In the genomic region with DNA sequence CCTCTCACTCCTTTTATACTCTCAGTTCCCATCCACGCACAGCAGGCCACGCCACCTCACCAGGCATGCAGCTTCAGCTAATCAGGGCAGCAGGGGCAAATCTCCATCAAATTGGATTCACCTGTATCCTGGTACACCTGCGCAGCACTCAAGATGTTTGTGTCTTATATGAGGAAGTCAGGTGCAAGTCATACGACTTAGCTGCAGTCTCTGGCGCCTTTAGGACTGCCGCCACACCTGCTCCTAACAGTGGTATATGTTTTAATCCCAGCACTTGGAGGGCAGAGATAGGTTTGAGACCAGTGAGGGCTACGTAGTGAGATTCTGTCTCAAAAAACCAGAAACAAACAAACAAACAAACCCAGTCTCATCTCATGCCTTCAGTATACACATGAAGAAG, we compare ENCODE assay signal across 8 mouse cellular contexts. TPM values are rescaled to one million over a fixed set of nuclear protein-coding genes. Genes with fewer than 3 reads are reported as not detected.
DNase-seq lines count a peak whose midpoint lies in the region; ATAC-seq and TF ChIP-seq lines count a peak whose summit lies in the region.
"Not testable (repeated sequence)": the region's sequence is repeated elsewhere in the genome, so short reads cannot be mapped to it uniquely, and the experiment has no call there.

A gene (plus strand): TSS at position 301 of the 400 bp plus-strand sequence.

- not testable (repeated sequence) for H3K27ac ChIP-seq in embryonic facial prominence, embryonic 15.5 days (replicated peaks); kidney, embryonic 16.5 days (ENCODE audit: low read length); limb, embryonic 11.5 days (replicated peaks; ENCODE audit: low read depth, low read length); lung, postnatal 0 days (ENCODE audit: low read length); stomach, embryonic 16.5 days (ENCODE audit: low read length)

- 94% methylated on average over 4 of the region's 7 CpGs for WGBS in embryonic facial prominence, embryonic 15.5 days
- 98% methylated on average over 4 of the region's 7 CpGs for WGBS in kidney, embryonic 16.5 days
- WGBS in limb, embryonic 11.5 days = 94% methylated on average over 4 of the region's 7 CpGs
- 88% methylated on average over 3 of the region's 7 CpGs for WGBS in lung, postnatal 0 days
- over 99% methylated on average over 4 of the region's 7 CpGs for WGBS in stomach, embryonic 16.5 days

- not testable (repeated sequence) for H3K9ac ChIP-seq in embryonic facial prominence, embryonic 15.5 days; kidney, embryonic 16.5 days (replicated peaks; ENCODE audit: low read length); limb, embryonic 11.5 days (ENCODE audit: low read length); lung, postnatal 0 days (replicated peaks; ENCODE audit: low read depth); stomach, embryonic 16.5 days (ENCODE audit: low read length)

- not testable (repeated sequence) for H3K27me3 ChIP-seq in embryonic facial prominence, embryonic 15.5 days; kidney, embryonic 16.5 days (ENCODE audit: insufficient read depth, low read length); limb, embryonic 11.5 days (ENCODE audit: control insufficient read depth, insufficient read depth, low read length); lung, postnatal 0 days (replicated peaks; ENCODE audit: insufficient read depth, low read length); stomach, embryonic 16.5 days (ENCODE audit: control insufficient read depth, insufficient read depth, low read length)

- H3K9me3 ChIP-seq in embryonic facial prominence, embryonic 15.5 days (replicated peaks); kidney, embryonic 16.5 days (ENCODE audit: low read length); limb, embryonic 11.5 days (ENCODE audit: control insufficient read depth, low read length); lung, postnatal 0 days (ENCODE audit: low read length); stomach, embryonic 16.5 days (replicated peaks; ENCODE audit: control insufficient read depth, low read length): not testable (repeated sequence)

- ATAC-seq in embryonic facial prominence, embryonic 15.5 days (ENCODE audit: insufficient number of reproducible peaks, low FRiP score, low TSS enrichment, low read depth); hematopoietic stem cell, adult 5-6 weeks (replicated peaks in 1 of 2; ENCODE audit: insufficient read depth in 1 of 2, low FRiP score in 2 of 2, low TSS enrichment in 1 of 2, low read depth in 1 of 2, poor library complexity in 2 of 2, severe bottlenecking in 2 of 2); kidney, embryonic 16.5 days (ENCODE audit: low FRiP score, low TSS enrichment); limb, embryonic 11.5 days (ENCODE audit: insufficient number of reproducible peaks, low FRiP score, low TSS enrichment, low read depth); lung, postnatal 0 days; stomach, embryonic 16.5 days (ENCODE audit: insufficient read depth, low FRiP score): not testable (repeated sequence)

- not testable (repeated sequence) for TF ChIP-seq CTCF in lung, postnatal 0 days (IDR thresholded peaks at IDR 0.05)

- not testable (repeated sequence) for TF ChIP-seq EP300 in lung, postnatal 0 days (IDR thresholded peaks at IDR 0.05)

- H3K36me3 ChIP-seq in embryonic facial prominence, embryonic 15.5 days; kidney, embryonic 16.5 days (ENCODE audit: insufficient read depth, low read length); limb, embryonic 11.5 days (ENCODE audit: control insufficient read depth, insufficient read depth, low read length); lung, postnatal 0 days (ENCODE audit: insufficient read depth, low read length); stomach, embryonic 16.5 days (ENCODE audit: control insufficient read depth, insufficient read depth, low read length): not testable (repeated sequence)

- not testable (repeated sequence) for H3K4me3 ChIP-seq in embryonic facial prominence, embryonic 15.5 days (replicated peaks); kidney, embryonic 16.5 days (ENCODE audit: low read length); limb, embryonic 11.5 days (ENCODE audit: low read depth, low read length); lung, postnatal 0 days (ENCODE audit: low read depth, low read length); stomach, embryonic 16.5 days (replicated peaks; ENCODE audit: low read length)

- DNase-seq in adrenal gland, adult 2 months; gonadal fat pad, adult 2 months (ENCODE audit: low read depth); limb, embryonic 11.5 days (ENCODE audit: low spot score); lung, postnatal 0 days (ENCODE audit: low spot score): not testable (repeated sequence)

- H3K4me2 ChIP-seq in embryonic facial prominence, embryonic 15.5 days (replicated peaks); kidney, embryonic 16.5 days (replicated peaks; ENCODE audit: low read depth, low read length); limb, embryonic 11.5 days (ENCODE audit: low read depth, severe bottlenecking); lung, postnatal 0 days (replicated peaks; ENCODE audit: low read depth, low read length); stomach, embryonic 16.5 days (ENCODE audit: low read depth, low read length): not testable (repeated sequence)

- H3K4me1 ChIP-seq in embryonic facial prominence, embryonic 15.5 days; kidney, embryonic 16.5 days (ENCODE audit: insufficient read depth, low read length); limb, embryonic 11.5 days (ENCODE audit: control insufficient read depth, insufficient read depth, low read length); lung, postnatal 0 days (ENCODE audit: insufficient read depth, low read depth, low read length); stomach, embryonic 16.5 days (ENCODE audit: control insufficient read depth, insufficient read depth, low read length): not testable (repeated sequence)

RNA-seq across cellular contexts. Expression of the gene that starts here (rescaled TPM):
- total RNA-seq in adrenal gland, adult 2 months (2021) = 10 to 100 TPM; 48.8 to 52.0 TPM
- 6.9 and 7.7 TPM in 2 replicates for polyA plus RNA-seq in adrenal gland, adult 2 months (2012; rRNA removed)
- 69.1 and 106 TPM in 2 replicates for polyA plus RNA-seq in embryonic facial prominence, embryonic 15.5 days (2015; fragmentation: Nextera tagmentation; extraction: Ambion mirVana)
- polyA plus RNA-seq in gonadal fat pad, adult 2 months (2012; rRNA removed) = 22.8 and 26.6 TPM in 2 replicates
- 12.8 and 21.2 TPM in 2 replicates for total RNA-seq in hematopoietic stem cell, adult 5-6 weeks (2017)
- polyA plus RNA-seq in kidney, embryonic 16.5 days (2015; fragmentation: Nextera tagmentation; extraction: Ambion mirVana) = 134 and 150 TPM in 2 replicates
- polyA plus RNA-seq in limb, embryonic 11.5 days (2014; fragmentation: Nextera tagmentation; extraction: Ambion mirVana) = 144 and 157 TPM in 2 replicates
- 107 and 112 TPM in 2 replicates for polyA plus RNA-seq in lung, postnatal 0 days (2015; fragmentation: Nextera tagmentation; extraction: Ambion mirVana)
- 784 and 968 TPM in 2 replicates for polyA plus RNA-seq in stomach, embryonic 16.5 days (2015; fragmentation: Nextera tagmentation; extraction: Ambion mirVana)
